Mouse (Mus musculus) embryonic fibroblast, embryonic 13.5 days (primary cell): ENCODE data around the gene Atp8b3.

Experiments
- CTCF ChIP-seq: IDR thresholded peaks from 2 replicates; pipeline ENCODE4 v1.5.1; 2011; ENCODE audit warnings: mild to moderate bottlenecking, control low read depth, low read length, moderate library complexity, borderline replicate concordance; ENCODE audit not compliant: insufficient read depth
- POLR2A ChIP-seq: IDR thresholded peaks from 2 replicates; pipeline ENCODE4 v1.6.1; 2011; ENCODE audit warnings: low read depth, mild to moderate bottlenecking, control low read depth, low read length, moderate library complexity

GRCm38 (mm10) chr10:80546945-80547344 lies 8.0 kb upstream of the Atp8b3 start:
- no peak for TF ChIP-seq CTCF
- no peak for TF ChIP-seq POLR2A
